Mouse (Mus musculus) intestine, postnatal 0 days (tissue): ENCODE results near the gene Slc50a1. TPM values are rescaled to one million over a fixed set of nuclear protein-coding genes. Genes with fewer than 3 reads are reported as not detected.

ENCODE experiments used
- ATAC-seq: fragments of 200-750 bp; cut with Nextera tagmentation; 2 replicates; pipeline ENCODE4 v1.8.0; 2017; ENCODE audit warnings: mild to moderate bottlenecking, moderate TSS enrichment, moderate library complexity
- H3K27ac ChIP-seq: fragments of 300-500 bp; sonication (generic); 2 replicates; pipeline ENCODE4 v1.5.1; 2014; ENCODE audit warnings: mild to moderate bottlenecking, low read depth, low read length, moderate library complexity
- H3K27me3 ChIP-seq: fragments of 300-500 bp; sonication (generic); replicated peaks from 2 replicates; pipeline ENCODE4 v1.6.1; 2014; ENCODE audit warnings: low read length, mixed read lengths; ENCODE audit not compliant: control insufficient read depth, insufficient read depth
- H3K36me3 ChIP-seq: fragments of 300-500 bp; sonication (generic); 2 replicates; pipeline ENCODE4 v1.6.1; 2014; ENCODE audit warnings: mild to moderate bottlenecking, moderate library complexity; ENCODE audit not compliant: control insufficient read depth, insufficient read depth
- H3K4me1 ChIP-seq: fragments of 300-500 bp; sonication (generic); replicated peaks from 2 replicates; pipeline ENCODE4 v1.6.1; 2014; ENCODE audit warnings: antibody characterized with exemption, low read length, mixed read lengths; ENCODE audit not compliant: control insufficient read depth, insufficient read depth
- H3K4me2 ChIP-seq: fragments of 300-500 bp; sonication (generic); replicated peaks from 2 replicates; pipeline ENCODE4 v1.6.1; 2014; ENCODE audit warnings: low read depth, mild to moderate bottlenecking, moderate library complexity
- H3K4me3 ChIP-seq: fragments of 300-500 bp; sonication (generic); 2 replicates; pipeline ENCODE4 v1.5.1; 2014; ENCODE audit warnings: low read depth, low read length
- H3K9ac ChIP-seq: fragments of 300-500 bp; sonication (generic); 2 replicates; pipeline ENCODE4 v1.6.1; 2014; ENCODE audit warnings: mild to moderate bottlenecking, low read depth, low read length
- H3K9me3 ChIP-seq: fragments of 300-500 bp; sonication (generic); 2 replicates; pipeline ENCODE4 v1.6.1; 2016; ENCODE audit warnings: mixed run types; ENCODE audit not compliant: control insufficient read depth
- CTCF ChIP-seq: sonication (generic); IDR thresholded peaks from 2 replicates; pipeline ENCODE4 v1.5.1; 2016; ENCODE audit warnings: low read depth, mild to moderate bottlenecking, control low read depth, antibody characterized with exemption, moderate library complexity
- WGBS: fragments of 180-500 bp; shearing (Covaris S2); extraction: QIAGEN DNeasy Blood & Tissue Kit; methylation state at CpG from one replicate; pipeline ENCODE4 v1.1.7; 2014; 5-methylcytosine and 5-hydroxymethylcytosine counted together
- polyA plus RNA-seq: library from polyadenylated mRNA; unstranded; fragments of >200 nt; fragmentation: Nextera tagmentation; extraction: Ambion mirVana; gene quantifications from 2 replicates; pipeline ENCODE4 v1.2.1, GENCODE M21; 2015

Gene Slc50a1
- polyA plus RNA-seq, 1 experiment from 2014 or later: 57.4 TPM

DNA sequence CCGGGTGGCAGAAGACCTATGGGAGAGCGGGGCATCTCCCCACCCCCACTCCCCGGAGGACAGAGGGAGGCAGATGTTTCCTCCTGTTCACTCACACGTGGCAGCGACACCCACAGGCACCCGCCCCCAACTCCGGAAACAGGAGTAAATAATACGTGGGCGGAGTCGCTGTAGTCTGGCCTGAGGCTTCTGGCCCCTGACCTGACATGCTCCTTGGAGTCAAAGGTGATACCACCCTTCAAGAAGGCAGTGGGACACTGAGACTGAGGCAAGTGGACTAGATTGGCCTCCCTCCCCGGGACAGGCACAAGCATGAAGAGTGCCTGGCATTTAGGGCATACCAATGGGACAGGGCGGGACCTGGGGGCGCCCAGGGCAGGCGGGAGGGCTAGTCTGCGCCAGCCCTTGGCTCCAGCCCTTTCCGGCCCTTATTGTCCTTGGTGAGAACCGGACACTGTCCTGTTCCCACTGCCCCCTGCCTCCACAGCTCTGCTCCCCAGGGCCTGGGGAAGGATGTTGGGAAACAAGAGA lies 18.9 kb downstream of the Slc50a1 start:
- WGBS: 12% methylated on average over 17 of the region's 17 CpGs
- Histone ChIP-seq H3K36me3 (peaks cover 6% of the 10 kb centered on the region; the same call in 1 of the 2 replicates), H3K27me3 (no peaks in the 10 kb centered on the region), H3K4me2 (peak overlapping the region; percentile 54), H3K4me1 (0 out of 2 replicates have a peak, but pooled peaks cover 12% of the 10 kb centered on the region), H3K9ac (no peak overlapping the region), H3K4me3 (no peak overlapping the region), H3K27ac (peak overlapping the region; percentile 41; the same call in 1 of the 2 replicates), H3K9me3 (no peaks in the 10 kb centered on the region)
- TF ChIP-seq CTCF: peak; percentile 16; the same call in 1 of the 2 replicates
- peak; percentile 22; the same call in 1 of the 2 replicates for ATAC-seq

DNA sequence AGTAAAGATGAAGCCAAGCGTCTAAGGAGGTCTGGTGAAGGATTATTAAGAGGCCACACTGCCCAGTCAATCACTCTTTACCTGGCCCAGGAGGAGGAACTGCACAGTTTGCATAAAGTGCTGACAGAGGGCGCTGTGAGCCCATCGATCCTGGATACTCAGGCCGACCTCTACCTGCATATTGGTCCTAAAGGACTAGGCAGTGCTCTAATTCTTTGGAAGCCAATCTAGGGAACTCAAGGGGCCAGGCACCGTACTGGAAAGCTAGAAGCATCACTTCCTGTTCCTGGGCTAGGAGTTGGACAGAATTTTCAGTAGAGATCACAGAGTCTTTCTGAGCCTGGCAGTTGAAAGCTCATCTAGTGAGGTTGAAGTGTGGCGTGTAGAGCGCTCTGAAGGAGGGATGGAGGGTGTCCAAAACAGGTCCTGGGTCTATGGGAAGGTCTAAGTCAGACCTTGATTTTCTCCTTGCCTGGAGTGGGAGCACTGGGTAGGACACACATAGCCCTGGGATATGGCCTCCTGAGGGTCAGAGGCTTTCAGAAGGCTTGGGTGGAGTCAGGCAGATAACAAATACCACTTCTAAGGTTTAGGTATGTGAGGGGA lies 19.8 kb downstream of the Slc50a1 start:
- no peaks in the 10 kb centered on the region for H3K9me3 ChIP-seq
- no peak overlapping the region for H3K4me3 ChIP-seq
- peak overlapping the region; percentile 22; the same call in 1 of the 2 replicates for H3K27ac ChIP-seq
- 0 out of 2 replicates have a peak, but pooled peaks have one; percentile 17 for ATAC-seq
- no peak overlapping the region for H3K9ac ChIP-seq
- no peak overlapping the region for H3K4me2 ChIP-seq
- peaks cover 6% of the 10 kb centered on the region; the same call in 1 of the 2 replicates for H3K36me3 ChIP-seq
- TF ChIP-seq CTCF: peak; percentile 89
- no peaks in the 10 kb centered on the region for H3K27me3 ChIP-seq
- H3K4me1 ChIP-seq: 0 out of 2 replicates have a peak, but pooled peaks cover 12% of the 10 kb centered on the region
- WGBS: 19% methylated on average over 7 of the region's 7 CpGs

DNA sequence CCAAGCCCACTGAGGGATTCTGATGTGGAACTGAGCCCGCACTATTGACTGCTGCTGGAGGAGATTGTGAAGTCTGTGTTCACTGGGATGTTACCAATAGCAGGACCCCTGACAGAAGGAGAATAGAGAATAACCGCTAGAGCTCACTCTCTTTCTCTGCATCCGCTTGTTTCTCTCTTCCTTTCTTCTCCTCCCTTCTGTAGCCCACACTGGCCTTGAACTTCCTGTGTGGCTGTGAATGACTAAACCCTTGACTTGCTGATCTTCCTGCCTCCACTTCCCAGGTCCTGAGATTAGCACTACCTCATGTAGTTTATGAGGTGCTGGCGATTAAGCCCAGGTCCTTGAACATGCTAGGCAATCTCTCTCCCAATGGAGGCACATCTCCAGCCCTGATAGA lies 22.9 kb downstream of the Slc50a1 start:
- H3K27me3 ChIP-seq: 0 out of 2 replicates have a peak, but pooled peaks cover 4% of the 10 kb centered on the region
- peaks cover 6% of the 10 kb centered on the region; the same call in 1 of the 2 replicates for H3K36me3 ChIP-seq
- H3K4me2 ChIP-seq: peak overlapping the region; percentile 88; the same call in 1 of the 2 replicates
- no peak overlapping the region for H3K27ac ChIP-seq
- H3K4me1 ChIP-seq: peaks cover 13% of the 10 kb centered on the region; the same call in 1 of the 2 replicates
- no peak for TF ChIP-seq CTCF
- no peak overlapping the region for H3K4me3 ChIP-seq
- no peak for ATAC-seq
- 82% methylated on average over 4 of the region's 4 CpGs for WGBS
- no peak overlapping the region for H3K9ac ChIP-seq
- H3K9me3 ChIP-seq: no peaks in the 10 kb centered on the region

DNA sequence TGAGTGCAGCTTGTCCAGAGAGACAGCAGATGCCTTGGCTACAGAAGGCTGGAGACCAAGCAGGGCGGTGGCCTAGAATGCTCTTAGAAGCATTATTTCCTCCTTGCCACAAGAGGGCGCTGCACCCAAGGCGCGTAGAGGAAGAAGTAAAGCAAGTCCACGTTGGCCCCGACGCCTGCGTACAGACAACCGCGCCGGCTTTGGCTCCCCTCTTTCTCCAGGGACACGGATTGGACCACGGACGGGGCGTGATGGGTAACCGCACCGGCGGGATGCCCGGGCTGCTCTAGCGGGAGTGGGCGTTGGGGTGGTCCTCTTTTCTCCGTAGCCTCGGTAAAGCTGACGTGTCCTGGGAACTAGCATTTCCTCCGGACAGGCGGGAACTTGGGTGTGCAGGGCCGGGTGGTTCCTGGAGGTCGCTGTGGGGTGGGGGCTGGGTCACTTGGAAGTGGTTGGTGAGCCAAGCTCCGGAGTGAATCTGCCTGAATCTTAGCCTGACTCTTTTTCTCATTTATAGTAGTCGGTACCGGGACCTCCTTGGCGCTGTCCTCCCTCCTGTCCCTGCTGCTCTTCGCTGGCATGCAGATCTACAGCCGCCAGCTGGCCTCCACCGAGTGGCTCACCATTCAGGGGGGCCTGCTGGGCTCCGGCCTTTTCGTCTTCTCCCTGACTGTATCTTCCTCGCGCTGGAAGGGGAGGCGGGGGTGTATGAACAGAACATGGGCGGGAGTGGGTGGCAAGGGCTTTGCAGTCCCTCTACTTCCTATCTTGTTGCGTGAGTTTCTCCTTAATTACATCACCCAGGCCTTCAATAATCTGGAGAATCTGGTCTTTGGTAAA lies 23.9 kb downstream of the Slc50a1 start, which contains the start of gene Trim46:
Gene Trim46 (minus strand): TSS at position 49 of the 840 bp plus-strand sequence.
- under 1% methylated on average over 40 of the region's 42 CpGs for WGBS
- Histone ChIP-seq H3K27me3 (0 out of 2 replicates have a peak, but pooled peaks cover 4% of the 10 kb centered on the region), H3K9ac (peak within 1 kb of the TSS; percentile 58)

GRCm38 (mm10) chr3:89245688-89246171 lies 24.6 kb downstream of the Slc50a1 start, which contains the start of gene Krtcap2:
TSS of gene Krtcap2 (plus strand) at chr3:89245966.
- WGBS: 4% methylated on average over 20 of the region's 20 CpGs
- H3K27me3 ChIP-seq: 0 out of 2 replicates have a peak, but pooled peaks cover 4% of the 10 kb centered on the region
- peak within 1 kb of the TSS; percentile 61 for H3K27ac ChIP-seq

More for the DNA sequence above, 23.9 kb downstream of the Slc50a1 start, which contains the start of gene Trim46:
- peaks cover 6% of the 10 kb centered on the region; the same call in 1 of the 2 replicates for H3K36me3 ChIP-seq
- H3K4me2 ChIP-seq: peak within 1 kb of the TSS; percentile 88
- peak; percentile 99 for TF ChIP-seq CTCF
- peak; percentile 41 for ATAC-seq
- peaks cover 7% of the 10 kb centered on the region; the same call in 1 of the 2 replicates for H3K4me1 ChIP-seq
- peak within 1 kb of the TSS; percentile 65 for H3K4me3 ChIP-seq
- H3K9me3 ChIP-seq: no peaks in the 10 kb centered on the region
- H3K27ac ChIP-seq: peak within 1 kb of the TSS; percentile 61

More at GRCm38 (mm10) chr3:89245688-89246171, 24.6 kb downstream of the Slc50a1 start, which contains the start of gene Krtcap2:
- H3K36me3 ChIP-seq: peaks cover 6% of the 10 kb centered on the region; the same call in 1 of the 2 replicates
- peak within 1 kb of the TSS; percentile 88 for H3K4me2 ChIP-seq
- H3K4me3 ChIP-seq: peak within 1 kb of the TSS; percentile 65
- no peak for TF ChIP-seq CTCF
- no peaks in the 10 kb centered on the region for H3K9me3 ChIP-seq
- peaks cover 7% of the 10 kb centered on the region; the same call in 1 of the 2 replicates for H3K4me1 ChIP-seq
- 0 out of 2 replicates have a peak, but pooled peaks have one; percentile 5 for ATAC-seq
- peak within 1 kb of the TSS; percentile 58 for H3K9ac ChIP-seq
